Mouse (Mus musculus) brain, embryonic 14.5 days (tissue): ENCODE measurements around the gene Gm5901. TPM values are rescaled to one million over a fixed set of nuclear protein-coding genes. Genes with fewer than 3 reads are reported as not detected.
"Not testable (repeated sequence)": the region's sequence is repeated elsewhere in the genome, so short reads cannot be mapped to it uniquely, and the experiment has no call there.

Experiments
- DNase-seq: peaks from one replicate; pipeline ENCODE4 v3.0.0-alpha.2; 2011; ENCODE audit warnings: low read depth
- CTCF ChIP-seq: fragments of 200-500 bp; IDR thresholded peaks from 2 replicates; pipeline ENCODE4 v1.5.1; 2012; ENCODE audit warnings: inconsistent platforms, mild to moderate bottlenecking, moderate library complexity, borderline replicate concordance; ENCODE audit not compliant: insufficient read depth, insufficient read length; ENCODE audit errors: extremely low read depth
- POLR2A ChIP-seq: fragments of 200-500 bp; IDR thresholded peaks from 2 replicates; pipeline ENCODE4 v1.6.1; 2012; ENCODE audit warnings: mild to moderate bottlenecking, inconsistent platforms, borderline replicate concordance; ENCODE audit not compliant: poor library complexity, insufficient read depth, insufficient read length, severe bottlenecking; ENCODE audit errors: extremely low read depth
- polyA plus RNA-seq: library from polyadenylated mRNA; depleted of rRNA; stranded (reverse); fragments of >200 nt; gene quantifications from 2 replicates; pipeline ENCODE4 v1.2.3, GENCODE M21; 2012; rRNA removed

Gene Gm5901
- not detected in 2 replicates for polyA plus RNA-seq

DNA sequence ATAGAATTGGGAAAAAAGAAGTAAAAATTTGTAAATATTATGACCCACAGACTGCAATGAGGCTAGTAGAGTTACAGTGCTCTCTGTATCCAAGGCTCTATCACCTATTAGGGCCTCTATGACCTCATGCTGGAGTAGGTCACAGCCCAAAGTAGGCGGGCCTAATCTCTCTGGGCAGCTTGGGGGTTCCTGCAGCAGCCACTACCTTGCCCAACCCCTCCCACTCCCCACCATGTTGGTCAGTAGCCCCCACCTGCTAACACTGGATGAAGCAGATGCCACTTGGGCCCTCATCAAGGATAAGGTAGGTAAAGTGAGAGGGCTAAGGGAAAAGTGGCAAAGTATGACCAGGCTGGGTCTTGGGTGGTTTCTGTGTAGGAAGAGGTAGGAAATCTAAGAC lies at the start of gene Gm5901:
Gene Gm5901 (plus strand): TSS at position 173 of the 400 bp plus-strand sequence.
- TF ChIP-seq POLR2A, result no peak
- TF ChIP-seq CTCF, result no peak
- DNase-seq, result no peak

DNA sequence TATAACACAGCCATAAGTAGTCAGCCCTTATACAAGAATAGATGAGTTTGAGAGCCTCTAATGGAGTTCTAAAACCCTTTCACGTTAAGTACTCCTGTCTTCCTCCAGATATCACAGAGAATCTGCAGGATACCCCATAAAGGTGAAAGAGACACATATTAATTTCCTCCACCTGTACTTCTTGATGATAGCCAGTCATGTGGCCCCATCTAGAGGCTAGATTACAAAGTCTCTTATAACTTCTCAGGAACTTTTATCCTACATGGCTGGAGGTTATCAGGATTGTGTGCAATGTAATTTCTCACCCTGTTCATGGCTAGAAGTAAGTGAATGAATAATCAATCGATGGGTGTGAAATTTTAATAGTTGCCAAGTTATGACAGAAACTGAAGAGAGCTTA lies 49.5 kb upstream of the Gm5901 start:
- TF ChIP-seq POLR2A, result no peak
- TF ChIP-seq CTCF, result no peak
- no peak for DNase-seq

GRCm38 (mm10) chr7:105334004-105334403 lies 40.8 kb upstream of the Gm5901 start, which contains the start of gene Olfr690:
Gene Olfr690, minus strand, starts transcription at chr7:105334104.
- TF ChIP-seq CTCF (no peak), POLR2A (no peak)
- DNase-seq, result no peak

DNA sequence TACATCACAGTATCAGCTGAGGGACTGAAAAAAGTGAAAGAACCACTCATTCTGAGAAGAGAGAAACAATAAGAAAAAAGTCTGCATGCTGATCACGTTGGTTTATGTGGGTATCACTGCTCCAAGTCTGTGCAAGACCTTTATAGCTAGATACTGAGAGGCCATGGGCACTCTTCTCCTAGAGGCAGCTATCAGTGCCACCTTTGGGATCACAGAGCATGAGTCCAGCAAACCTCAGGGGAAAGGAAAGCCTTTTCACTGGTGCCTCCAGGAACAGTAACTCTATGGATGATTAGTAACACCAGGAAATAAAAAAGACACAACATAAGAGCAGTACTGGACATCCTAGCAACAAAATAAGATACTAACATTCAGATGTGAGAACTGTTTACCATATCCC lies 32.7 kb upstream of the Gm5901 start, which contains the start of gene Olfr691:
Gene Olfr691 (minus strand): TSS at position 101 of the 400 bp plus-strand sequence.
- no peak for TF ChIP-seq POLR2A
- TF ChIP-seq CTCF, result no peak
- no peak for DNase-seq

GRCm38 (mm10) chr7:105342752-105343151 lies 32.1 kb upstream of the Gm5901 start:
- TF ChIP-seq CTCF (no peak), POLR2A (no peak)
- peak; percentile 4 for DNase-seq

DNA sequence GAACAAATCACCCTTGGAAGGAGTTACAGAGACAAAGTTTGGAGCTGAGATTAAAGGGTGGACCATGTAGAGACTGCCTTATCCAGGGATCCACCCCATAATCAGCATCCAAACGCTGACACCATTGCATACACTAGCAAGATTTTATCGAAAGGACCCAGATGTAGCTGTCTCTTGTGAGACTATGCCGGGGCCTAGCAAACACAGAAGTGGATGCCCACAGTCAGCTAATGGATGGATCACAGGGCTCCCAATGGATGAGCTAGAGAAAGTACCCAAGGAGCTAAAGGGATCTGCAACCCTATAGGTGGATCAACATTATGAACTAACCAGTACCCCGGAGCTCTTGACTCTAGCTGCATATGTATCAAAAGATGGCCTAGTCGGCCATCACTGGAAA lies 18.8 kb upstream of the Gm5901 start:
- DNase-seq, result not testable (repeated sequence)

DNA sequence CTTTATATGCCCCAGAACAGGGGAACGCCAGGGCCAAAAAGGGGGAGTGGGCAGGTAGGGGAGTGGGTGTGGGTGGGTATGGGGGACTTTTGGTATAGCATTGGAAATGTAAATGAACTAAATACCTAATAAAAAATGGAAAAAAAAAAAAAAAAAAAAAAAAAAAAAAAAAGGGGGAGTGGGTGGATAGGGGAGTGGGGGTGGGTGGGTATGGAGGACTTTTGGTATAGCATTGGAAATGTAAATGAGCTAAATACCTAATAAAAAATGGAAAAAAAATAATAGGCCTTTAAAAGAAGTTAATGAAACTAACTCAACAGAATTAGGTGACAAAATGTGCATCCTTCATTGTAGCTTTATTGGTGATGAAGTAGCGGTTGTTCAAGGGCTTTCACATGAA lies 18.4 kb upstream of the Gm5901 start:
- not testable (repeated sequence) for DNase-seq

- TF ChIP-seq POLR2A (no peak), CTCF (no peak)
- DNase-seq, result no peak
These were observed 13.1 kb upstream of the Gm5901 start for GRCm38 (mm10) chr7:105361713-105362112.

GRCm38 (mm10) chr7:105367268-105367667 lies 7.6 kb upstream of the Gm5901 start:
- TF ChIP-seq CTCF (no peak), POLR2A (no peak)
- DNase-seq, result no peak

GRCm38 (mm10) chr7:105367930-105368329 lies 6.9 kb upstream of the Gm5901 start, which contains the start of gene Olfr692:
Gene Olfr692, plus strand, starts transcription at chr7:105368230.
- no peak for TF ChIP-seq POLR2A
- TF ChIP-seq CTCF, result no peak
- DNase-seq, result no peak

- TF ChIP-seq POLR2A (no peak), CTCF (no peak)
- no peak for DNase-seq
These were observed 6.3 kb upstream of the Gm5901 start for GRCm38 (mm10) chr7:105368521-105368920.

- DNase-seq, result no peak
- TF ChIP-seq CTCF (no peak), POLR2A (no peak)
These were observed 1.9 kb upstream of the Gm5901 start for GRCm38 (mm10) chr7:105372912-105373311.

DNA sequence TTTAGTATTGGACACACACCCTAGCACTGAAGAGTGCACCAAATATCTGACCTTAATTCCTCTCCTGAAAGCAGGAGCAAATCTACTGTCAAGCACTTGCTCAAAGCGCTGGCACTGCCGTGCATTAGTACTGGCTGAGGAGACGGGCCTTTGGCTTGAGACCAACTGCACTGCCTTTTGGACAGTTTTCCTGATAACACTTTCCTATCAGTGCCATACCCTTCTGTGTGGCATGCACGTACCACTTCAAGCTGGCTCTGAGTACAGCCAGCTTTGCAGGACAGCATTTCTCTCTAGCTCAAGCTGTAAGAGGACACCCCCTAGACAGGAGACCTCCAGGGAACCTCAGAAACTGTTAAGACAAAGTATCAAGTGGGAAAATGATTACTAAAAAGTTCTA lies 1.3 kb upstream of the Gm5901 start:
- peak; percentile 1 for DNase-seq
- no peak for TF ChIP-seq POLR2A
